9 mouse cellular contexts compared by ENCODE assay signal in genomic region chr11:96353939-96354338, GRCm38 (mm10). TPM values are rescaled to one million over a fixed set of nuclear protein-coding genes. Genes with fewer than 3 reads are reported as not detected.
DNase-seq lines count a peak whose midpoint lies in the region; ATAC-seq lines count a peak whose summit lies in the region.
"Had no signal": no experiment of that assay in that cellular context is flagged by ENCODE, and none has a peak within 500 bp of the region (broad histone marks: within the 10 kb centered on the region; RNA-seq: fewer than 3 reads in every experiment).

No protein-coding gene starts in this region.

- DNase-seq in forebrain, embryonic 11.5 days (ENCODE audit: low spot score), result peak; percentile 64
- DNase-seq in midbrain, embryonic 14.5 days, result no peak
- peak; percentile 61 for DNase-seq in kidney, postnatal 10 days
- DNase-seq in T-cell, adult 2 months (ENCODE audit: low spot score), result no peak
- DNase-seq in thymus, postnatal 36 days, result no peak

- H3K9me3 ChIP-seq in forebrain, embryonic 11.5 days (ENCODE audit: control insufficient read depth, low read length), result no peaks in the 10 kb centered on the region
- no peaks in the 10 kb centered on the region for H3K9me3 ChIP-seq in forebrain, embryonic 13.5 days (replicated peaks)
- H3K9me3 ChIP-seq in midbrain, embryonic 12.5 days, result no peaks in the 10 kb centered on the region
- no peaks in the 10 kb centered on the region for H3K9me3 ChIP-seq in midbrain, embryonic 14.5 days (ENCODE audit: control insufficient read depth, low read length)
- no peaks in the 10 kb centered on the region for H3K9me3 ChIP-seq in stomach, embryonic 15.5 days

- H3K4me3 ChIP-seq in forebrain, embryonic 11.5 days (ENCODE audit: low read depth, low read length), result no peak overlapping the region
- no peak overlapping the region for H3K4me3 ChIP-seq in forebrain, embryonic 13.5 days
- no peak overlapping the region for H3K4me3 ChIP-seq in midbrain, embryonic 12.5 days
- no peak overlapping the region for H3K4me3 ChIP-seq in midbrain, embryonic 14.5 days (replicated peaks; ENCODE audit: low read depth, low read length)
- H3K4me3 ChIP-seq in stomach, embryonic 15.5 days (replicated peaks), result peak overlapping the region; percentile 41

- no peak overlapping the region for H3K27ac ChIP-seq in forebrain, embryonic 11.5 days (ENCODE audit: low read depth, low read length)
- no peak overlapping the region for H3K27ac ChIP-seq in forebrain, embryonic 13.5 days
- no peak overlapping the region for H3K27ac ChIP-seq in midbrain, embryonic 12.5 days (replicated peaks)
- H3K27ac ChIP-seq in midbrain, embryonic 14.5 days (replicated peaks; ENCODE audit: low read depth, low read length), result no peak overlapping the region
- peak overlapping the region; percentile 84; the same call in 1 of the 2 replicates for H3K27ac ChIP-seq in stomach, embryonic 15.5 days

- H3K4me1 ChIP-seq in forebrain, embryonic 11.5 days (replicated peaks; ENCODE audit: control insufficient read depth, insufficient read depth, low read length), result peaks cover 7% of the 10 kb centered on the region; the same call in 1 of the 2 replicates
- H3K4me1 ChIP-seq in forebrain, embryonic 13.5 days, result peaks cover 8% of the 10 kb centered on the region; the same call in 1 of the 2 replicates
- peaks cover 7% of the 10 kb centered on the region for H3K4me1 ChIP-seq in midbrain, embryonic 12.5 days
- H3K4me1 ChIP-seq in midbrain, embryonic 14.5 days (ENCODE audit: control insufficient read depth, insufficient read depth, low read length), result no peaks in the 10 kb centered on the region
- peaks cover 19% of the 10 kb centered on the region; the same call in 1 of the 2 replicates for H3K4me1 ChIP-seq in stomach, embryonic 15.5 days

- peak overlapping the region; percentile 44 for H3K4me2 ChIP-seq in forebrain, embryonic 11.5 days (ENCODE audit: low read depth, low read length, severe bottlenecking)
- no peak overlapping the region for H3K4me2 ChIP-seq in forebrain, embryonic 13.5 days
- peak overlapping the region; percentile 34; the same call in 1 of the 2 replicates for H3K4me2 ChIP-seq in midbrain, embryonic 12.5 days (replicated peaks)
- H3K4me2 ChIP-seq in midbrain, embryonic 14.5 days (ENCODE audit: low read length), result no peak overlapping the region
- H3K4me2 ChIP-seq in stomach, embryonic 15.5 days, result peak overlapping the region; percentile 72

- no peaks in the 10 kb centered on the region for H3K36me3 ChIP-seq in forebrain, embryonic 11.5 days (ENCODE audit: control insufficient read depth, insufficient read depth, low read length)
- no peaks in the 10 kb centered on the region for H3K36me3 ChIP-seq in forebrain, embryonic 13.5 days (ENCODE audit: poor library complexity, severe bottlenecking)
- no peaks in the 10 kb centered on the region for H3K36me3 ChIP-seq in midbrain, embryonic 12.5 days
- H3K36me3 ChIP-seq in midbrain, embryonic 14.5 days (ENCODE audit: control insufficient read depth, insufficient read depth, low read length), result no peaks in the 10 kb centered on the region
- no peaks in the 10 kb centered on the region for H3K36me3 ChIP-seq in stomach, embryonic 15.5 days

- H3K9ac ChIP-seq in forebrain, embryonic 11.5 days (ENCODE audit: low read length), result no peak overlapping the region
- no peak overlapping the region for H3K9ac ChIP-seq in forebrain, embryonic 13.5 days
- no peak overlapping the region for H3K9ac ChIP-seq in midbrain, embryonic 12.5 days (replicated peaks)
- no peak overlapping the region for H3K9ac ChIP-seq in midbrain, embryonic 14.5 days (replicated peaks; ENCODE audit: low read length)
- peak overlapping the region; percentile 37; the same call in 1 of the 2 replicates for H3K9ac ChIP-seq in stomach, embryonic 15.5 days

- 3% methylated on average over 8 of the region's 8 CpGs for WGBS in forebrain, embryonic 11.5 days
- WGBS in forebrain, embryonic 13.5 days, result 7% methylated on average over 8 of the region's 8 CpGs
- 2% methylated on average over 8 of the region's 8 CpGs for WGBS in midbrain, embryonic 12.5 days
- WGBS in midbrain, embryonic 14.5 days, result 2% methylated on average over 8 of the region's 8 CpGs
- WGBS in stomach, embryonic 15.5 days, result 17% methylated on average over 8 of the region's 8 CpGs

- H3K27me3 ChIP-seq in forebrain, embryonic 11.5 days (ENCODE audit: control insufficient read depth, insufficient read depth, low read length), result peaks cover 93% of the 10 kb centered on the region
- peaks cover 96% of the 10 kb centered on the region for H3K27me3 ChIP-seq in forebrain, embryonic 13.5 days
- peaks cover 94% of the 10 kb centered on the region for H3K27me3 ChIP-seq in midbrain, embryonic 12.5 days
- peaks cover 94% of the 10 kb centered on the region for H3K27me3 ChIP-seq in midbrain, embryonic 14.5 days (ENCODE audit: control insufficient read depth, insufficient read depth, low read length)
- peaks cover 4% of the 10 kb centered on the region; the same call in 1 of the 2 replicates for H3K27me3 ChIP-seq in stomach, embryonic 15.5 days (replicated peaks)

- ATAC-seq in forebrain, embryonic 11.5 days (replicated peaks; ENCODE audit: low FRiP score), result no peak
- no peak for ATAC-seq in forebrain, embryonic 13.5 days
- ATAC-seq in midbrain, embryonic 12.5 days (ENCODE audit: low FRiP score, low read depth), result no peak
- no peak for ATAC-seq in midbrain, embryonic 14.5 days (ENCODE audit: low FRiP score, low TSS enrichment)
- no peak for ATAC-seq in stomach, embryonic 15.5 days (ENCODE audit: insufficient read depth, low FRiP score, low read depth)

RNA-seq across cellular contexts. Expression of gene Hoxb2, which starts 3.6 kb away (rescaled TPM):
- 0.12 TPM in 1 of 2 replicates, not detected in the other for polyA plus RNA-seq in forebrain, embryonic 11.5 days (2014; fragmentation: Nextera tagmentation; extraction: Ambion mirVana)
- polyA plus RNA-seq in forebrain, embryonic 13.5 days (2015; fragmentation: Nextera tagmentation; extraction: Ambion mirVana), result not detected in 2 replicates
- 0.15 and 0.38 TPM in 2 replicates for polyA plus RNA-seq in midbrain, embryonic 12.5 days (2016; fragmentation: Nextera tagmentation; extraction: Ambion mirVana)
- polyA plus RNA-seq in midbrain, embryonic 14.5 days (2014; fragmentation: Nextera tagmentation; extraction: Ambion mirVana), result 0.17 TPM in 1 of 2 replicates, not detected in the other
- polyA plus RNA-seq in stomach, embryonic 15.5 days (2015; fragmentation: Nextera tagmentation; extraction: Ambion mirVana), result 20.3 and 21.0 TPM in 2 replicates

RNA-seq across cellular contexts. Expression of gene Hoxb1, which starts 11.6 kb away (rescaled TPM):
- not detected in 2 replicates for polyA plus RNA-seq in forebrain, embryonic 11.5 days (2014; fragmentation: Nextera tagmentation; extraction: Ambion mirVana)
- polyA plus RNA-seq in forebrain, embryonic 13.5 days (2015; fragmentation: Nextera tagmentation; extraction: Ambion mirVana), result not detected in 2 replicates
- not detected in 2 replicates for polyA plus RNA-seq in midbrain, embryonic 12.5 days (2016; fragmentation: Nextera tagmentation; extraction: Ambion mirVana)
- polyA plus RNA-seq in midbrain, embryonic 14.5 days (2014; fragmentation: Nextera tagmentation; extraction: Ambion mirVana), result not detected in 2 replicates
- polyA plus RNA-seq in stomach, embryonic 15.5 days (2015; fragmentation: Nextera tagmentation; extraction: Ambion mirVana), result 0.10 TPM in 1 of 2 replicates, not detected in the other
- polyA plus RNA-seq: large intestine, adult 2 months had no signal

RNA-seq across cellular contexts. Expression of gene Hoxb3, which starts 30.8 kb away (rescaled TPM):
- not detected in 2 replicates for polyA plus RNA-seq in forebrain, embryonic 11.5 days (2014; fragmentation: Nextera tagmentation; extraction: Ambion mirVana)
- polyA plus RNA-seq in forebrain, embryonic 13.5 days (2015; fragmentation: Nextera tagmentation; extraction: Ambion mirVana), result not detected in 2 replicates
- not detected in 2 replicates for polyA plus RNA-seq in midbrain, embryonic 12.5 days (2016; fragmentation: Nextera tagmentation; extraction: Ambion mirVana)
- not detected in 2 replicates for polyA plus RNA-seq in midbrain, embryonic 14.5 days (2014; fragmentation: Nextera tagmentation; extraction: Ambion mirVana)
- polyA plus RNA-seq in stomach, embryonic 15.5 days (2015; fragmentation: Nextera tagmentation; extraction: Ambion mirVana), result 2.5 and 2.7 TPM in 2 replicates

RNA-seq across cellular contexts. Expression of gene Hoxb4, which starts 35.9 kb away (rescaled TPM):
- polyA plus RNA-seq in forebrain, embryonic 11.5 days (2014; fragmentation: Nextera tagmentation; extraction: Ambion mirVana), result not detected in 2 replicates
- not detected in 2 replicates for polyA plus RNA-seq in forebrain, embryonic 13.5 days (2015; fragmentation: Nextera tagmentation; extraction: Ambion mirVana)
- polyA plus RNA-seq in midbrain, embryonic 12.5 days (2016; fragmentation: Nextera tagmentation; extraction: Ambion mirVana), result not detected in 2 replicates
- polyA plus RNA-seq in midbrain, embryonic 14.5 days (2014; fragmentation: Nextera tagmentation; extraction: Ambion mirVana), result not detected in 2 replicates
- 3.4 and 3.6 TPM in 2 replicates for polyA plus RNA-seq in stomach, embryonic 15.5 days (2015; fragmentation: Nextera tagmentation; extraction: Ambion mirVana)

RNA-seq across cellular contexts. Expression of gene Hoxb5, which starts 50.8 kb away (rescaled TPM):
- polyA plus RNA-seq in forebrain, embryonic 11.5 days (2014; fragmentation: Nextera tagmentation; extraction: Ambion mirVana), result 0.21 TPM in 1 of 2 replicates, not detected in the other
- 0.09 TPM in 1 of 2 replicates, not detected in the other for polyA plus RNA-seq in forebrain, embryonic 13.5 days (2015; fragmentation: Nextera tagmentation; extraction: Ambion mirVana)
- not detected in 2 replicates for polyA plus RNA-seq in midbrain, embryonic 12.5 days (2016; fragmentation: Nextera tagmentation; extraction: Ambion mirVana)
- not detected in 2 replicates for polyA plus RNA-seq in midbrain, embryonic 14.5 days (2014; fragmentation: Nextera tagmentation; extraction: Ambion mirVana)
- polyA plus RNA-seq in stomach, embryonic 15.5 days (2015; fragmentation: Nextera tagmentation; extraction: Ambion mirVana), result 17.6 and 17.9 TPM in 2 replicates

Comparison
In these comparisons a context has a peak if more than half of its experiments do, and no peak if none do; other contexts are left out.
1. H3K4me2 ChIP-seq: peak in forebrain, embryonic 11.5 days (single experiment), midbrain, embryonic 12.5 days (single experiment) and stomach, embryonic 15.5 days (single experiment); none in forebrain, embryonic 13.5 days (single experiment) and midbrain, embryonic 14.5 days (single experiment).
2. DNase-seq: peak in forebrain, embryonic 11.5 days (single experiment) and kidney, postnatal 10 days (single experiment); none in midbrain, embryonic 14.5 days (single experiment), T-cell, adult 2 months (single experiment) and thymus, postnatal 36 days (0 of 2).
3. RNA of gene Hoxb2, which starts 3.6 kb away (polyA plus RNA-seq): 20.3 to 21.0 TPM in stomach, embryonic 15.5 days; 0.17 TPM in midbrain, embryonic 14.5 days, 0.15 to 0.38 TPM in midbrain, embryonic 12.5 days, 0.12 TPM in forebrain, embryonic 11.5 days and not detected in forebrain, embryonic 13.5 days; every median in the first group is over 10 times any median in the second.